Mouse (Mus musculus) embryonic fibroblast, embryonic 13.5 days (primary cell): ENCODE results near the gene Tada2b.

ENCODE experiments used
- CTCF ChIP-seq: IDR thresholded peaks from 2 replicates; pipeline ENCODE4 v1.5.1; 2011; ENCODE audit warnings: mild to moderate bottlenecking, control low read depth, low read length, moderate library complexity, borderline replicate concordance; ENCODE audit not compliant: insufficient read depth
- POLR2A ChIP-seq: IDR thresholded peaks from 2 replicates; pipeline ENCODE4 v1.6.1; 2011; ENCODE audit warnings: low read depth, mild to moderate bottlenecking, control low read depth, low read length, moderate library complexity

DNA sequence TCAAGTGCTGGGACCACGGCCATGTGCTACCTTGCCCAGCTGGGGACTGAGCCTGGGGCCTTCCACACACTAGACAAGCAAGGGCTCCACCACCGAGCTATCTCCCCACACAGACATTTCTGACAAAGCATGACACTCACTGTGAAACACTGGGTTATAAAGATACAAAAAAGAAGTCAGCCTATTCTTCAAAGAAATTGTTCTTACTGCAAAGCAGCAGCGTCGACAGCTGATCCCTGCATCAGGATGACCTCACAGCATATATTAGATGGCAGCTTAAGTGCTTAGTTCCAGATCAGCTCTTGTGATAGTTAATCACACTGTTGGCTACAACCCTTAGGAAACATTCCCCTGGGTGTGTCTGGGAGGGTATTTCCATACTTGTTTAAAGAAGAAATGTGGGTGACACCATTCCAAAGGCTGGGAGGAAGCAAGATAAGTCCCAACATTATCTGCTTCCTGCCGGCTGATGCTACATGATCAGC, 39.2 kb upstream of the Tada2b start:
- TF ChIP-seq CTCF = no peak
- no peak for TF ChIP-seq POLR2A
